Mouse (Mus musculus): ENCODE measurements around the gene Daam2. TPM values are rescaled to one million over a fixed set of nuclear protein-coding genes. Genes with fewer than 3 reads are reported as not detected.
A peak's percentile ranks its signal among the peaks of the same experiment; 100 is the strongest.
"Not testable (repeated sequence)": the region's sequence is repeated elsewhere in the genome, so short reads cannot be mapped to it uniquely, and the experiment has no call there.

The Daam2 gene
- total RNA-seq, 2 experiments from 2014 or later, result 48.9 to 54.1 TPM

- intact Hi-C loops (cut with DNase I), result no loop called here
- DNase-seq (ENCODE audit: low spot score in 2 of 2), result no peak
Observed at GRCm38 (mm10) chr17:49438822-49439574, 125.1 kb downstream of the Daam2 start.

- DNase-seq (ENCODE audit: low spot score in 2 of 2); intact Hi-C loops (cut with DNase I): not testable (repeated sequence)
Observed at GRCm38 (mm10) chr17:49437306-49437705, 126.8 kb downstream of the Daam2 start.

- DNase-seq (ENCODE audit: low spot score in 2 of 2), result no peak
- intact Hi-C loops (cut with DNase I), result no loop called here
Observed at GRCm38 (mm10) chr17:49436631-49437030, 127.5 kb downstream of the Daam2 start.

GRCm38 (mm10) chr17:49435081-49435480, 129.1 kb downstream of the Daam2 start:
- intact Hi-C loops (cut with DNase I), result no loop called here

GRCm38 (mm10) chr17:49434236-49434635, 129.9 kb downstream of the Daam2 start:
- no peak for DNase-seq (ENCODE audit: low spot score in 2 of 2)
- intact Hi-C loops (cut with DNase I), result no loop called here

More at GRCm38 (mm10) chr17:49435081-49435480, 129.1 kb downstream of the Daam2 start:
- no peak for DNase-seq (ENCODE audit: low spot score in 2 of 2)

GRCm38 (mm10) chr17:49433071-49433470, 131.1 kb downstream of the Daam2 start:
- intact Hi-C loops (cut with DNase I), result no loop called here

GRCm38 (mm10) chr17:49432071-49432711, 132.0 kb downstream of the Daam2 start:
- DNase-seq (ENCODE audit: low spot score in 2 of 2), result peak in 1 of 2 experiments; percentile 20
- intact Hi-C loops (cut with DNase I), result no loop called here

More at GRCm38 (mm10) chr17:49433071-49433470, 131.1 kb downstream of the Daam2 start:
- DNase-seq (ENCODE audit: low spot score in 2 of 2), result no peak

- intact Hi-C loops (cut with DNase I), result no loop called here
- DNase-seq (ENCODE audit: low spot score in 2 of 2), result no peak
Observed at GRCm38 (mm10) chr17:49431176-49431575, 133.0 kb downstream of the Daam2 start.

- no peak for DNase-seq (ENCODE audit: low spot score in 2 of 2)
- intact Hi-C loops (cut with DNase I), result no loop called here
Observed at GRCm38 (mm10) chr17:49430136-49430535, 134.0 kb downstream of the Daam2 start.

- no peak for DNase-seq (ENCODE audit: low spot score in 2 of 2)
- intact Hi-C loops (cut with DNase I), result no loop called here
Observed at GRCm38 (mm10) chr17:49429471-49430129, 134.5 kb downstream of the Daam2 start.

GRCm38 (mm10) chr17:49428751-49429415, 135.3 kb downstream of the Daam2 start:
- intact Hi-C loops (cut with DNase I), result no loop called here

GRCm38 (mm10) chr17:49428239-49428688, 135.9 kb downstream of the Daam2 start, which contains the start of gene Mocs1:
Gene Mocs1 (plus strand): TSS chr17:49428362.
- intact Hi-C loops (cut with DNase I), result no loop called here
- DNase-seq (ENCODE audit: low spot score in 2 of 2), result peak; percentile 92 to 97

More at GRCm38 (mm10) chr17:49428751-49429415, 135.3 kb downstream of the Daam2 start:
- no peak for DNase-seq (ENCODE audit: low spot score in 2 of 2)

- intact Hi-C loops (cut with DNase I), result no loop called here
- DNase-seq (ENCODE audit: low spot score in 2 of 2), result no peak
Observed at GRCm38 (mm10) chr17:49427631-49428238, 136.4 kb downstream of the Daam2 start.

- intact Hi-C loops (cut with DNase I), result no loop called here
- no peak for DNase-seq (ENCODE audit: low spot score in 2 of 2)
Observed at GRCm38 (mm10) chr17:49423872-49424271, 140.3 kb downstream of the Daam2 start.

- no peak for DNase-seq (ENCODE audit: low spot score in 2 of 2)
Observed at GRCm38 (mm10) chr17:49423067-49423325, 141.1 kb downstream of the Daam2 start.

GRCm38 (mm10) chr17:49422286-49423066, 141.7 kb downstream of the Daam2 start:
- intact Hi-C loops (cut with DNase I), result no loop called here
- peak in 1 of 2 experiments; percentile 42 for DNase-seq (ENCODE audit: low spot score in 2 of 2)

More at GRCm38 (mm10) chr17:49423067-49423325, 141.1 kb downstream of the Daam2 start:
- intact Hi-C loops (cut with DNase I), result no loop called here

- intact Hi-C loops (cut with DNase I), result no loop called here
- DNase-seq (ENCODE audit: low spot score in 2 of 2), result no peak
Observed at GRCm38 (mm10) chr17:49419813-49420212, 144.3 kb downstream of the Daam2 start.

- DNase-seq (ENCODE audit: low spot score in 2 of 2), result no peak
- intact Hi-C loops (cut with DNase I), result no loop called here
Observed at GRCm38 (mm10) chr17:49416228-49416627, 147.9 kb downstream of the Daam2 start.

- DNase-seq (ENCODE audit: low spot score in 2 of 2), result no peak
- intact Hi-C loops (cut with DNase I), result no loop called here
Observed at GRCm38 (mm10) chr17:49413554-49413953, 150.6 kb downstream of the Daam2 start.

Measured in left cerebral cortex, postnatal 25 days (tissue).